Mouse (Mus musculus): Measurements from ENCODE around the gene Cdc37. TPM values are rescaled to one million over a fixed set of nuclear protein-coding genes. Genes with fewer than 3 reads are reported as not detected.

The Cdc37 gene
- polyA plus RNA-seq, 1 experiment from 2014 or later: 279 TPM

DNA sequence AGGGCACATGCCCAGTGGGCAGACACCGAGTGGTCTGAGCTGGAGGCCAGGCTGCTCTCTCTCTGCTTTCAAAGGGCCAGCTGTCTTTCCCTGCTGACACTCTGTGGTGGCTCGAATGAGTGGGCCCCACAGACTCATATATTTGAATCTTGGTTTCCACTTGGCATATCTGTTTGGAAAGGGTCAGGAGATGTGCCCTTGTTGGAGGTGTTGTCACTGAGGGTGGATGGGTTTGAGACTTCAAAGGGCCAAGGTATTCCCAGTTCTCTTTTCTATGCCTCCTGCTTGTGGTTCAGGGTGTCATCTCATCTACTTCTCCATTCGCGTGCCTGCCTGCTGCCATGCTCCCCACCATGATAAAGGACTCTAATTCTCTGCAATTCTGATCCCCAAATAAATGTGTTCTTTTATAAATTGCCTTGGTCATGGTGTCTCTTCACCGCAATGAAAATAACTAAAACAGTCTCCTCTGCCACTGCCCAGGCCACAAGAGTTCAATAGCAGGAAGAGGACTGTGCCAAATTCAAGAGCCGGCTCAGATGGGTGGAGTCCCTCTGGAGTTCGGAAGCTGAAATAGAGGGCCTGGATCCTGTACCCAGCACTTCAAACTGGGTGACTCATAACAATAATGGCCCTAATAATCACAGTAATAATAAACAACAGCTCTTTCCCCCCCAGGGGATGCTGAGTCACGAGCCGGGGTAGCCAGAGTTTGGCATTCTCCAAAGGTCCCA lies 15.0 kb downstream of the Cdc37 start:
- Histone ChIP-seq H3K4me1 (ENCODE audit: control insufficient read depth, insufficient read depth, low read length) (peaks cover 19% of the 10 kb centered on the region), H3K9ac (ENCODE audit: low read length) (no peak overlapping the region), H3K27ac (ENCODE audit: low read length) (peak overlapping the region; percentile 7; the same call in 1 of the 2 replicates), H3K9me3 (replicated peaks; ENCODE audit: control insufficient read depth, low read length) (no peaks in the 10 kb centered on the region), H3K27me3 (ENCODE audit: control insufficient read depth, insufficient read depth, low read length) (no peaks in the 10 kb centered on the region), H3K4me2 (ENCODE audit: low read depth, low read length) (no peak overlapping the region), H3K4me3 (ENCODE audit: low read length) (no peak overlapping the region), H3K36me3 (ENCODE audit: control insufficient read depth, insufficient read depth) (peaks cover 4% of the 10 kb centered on the region)
- no peak for ATAC-seq (replicated peaks; ENCODE audit: extremely low read depth, insufficient read depth, low FRiP score)
- WGBS: 52% methylated on average over 9 of the region's 9 CpGs

DNA sequence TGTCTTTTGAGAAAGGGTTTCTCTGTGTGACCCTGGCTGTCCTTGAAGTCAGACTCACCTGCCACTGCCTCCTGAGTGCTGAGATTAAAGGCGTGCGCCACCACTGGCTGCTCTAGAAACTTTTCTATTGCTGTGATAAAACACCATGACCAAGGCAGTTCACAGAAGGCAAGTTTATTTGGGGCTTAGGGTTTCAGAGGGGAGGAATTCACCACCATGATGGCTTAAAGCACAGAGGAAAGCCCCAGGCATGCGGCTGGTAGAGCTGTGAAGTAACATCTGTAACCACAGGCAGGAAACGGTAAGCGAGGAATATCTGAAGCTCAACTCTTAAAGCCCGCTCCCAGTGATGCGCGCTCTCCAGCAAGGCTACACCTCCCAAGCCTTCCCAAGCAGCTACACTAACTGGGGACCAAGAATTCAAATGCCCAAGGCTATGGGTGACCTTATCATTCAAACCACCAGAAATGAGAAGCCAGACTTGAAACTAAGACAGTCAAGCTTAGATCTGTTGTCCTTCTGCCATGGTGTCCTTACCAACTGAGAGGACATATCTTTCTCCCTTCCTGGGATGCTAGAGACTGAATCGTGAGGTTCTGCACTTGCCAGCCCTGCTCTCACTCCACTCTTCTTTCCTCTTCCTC lies 16.6 kb downstream of the Cdc37 start:
- Histone ChIP-seq H3K27ac (ENCODE audit: low read length) (no peak overlapping the region), H3K4me3 (ENCODE audit: low read length) (no peak overlapping the region), H3K4me2 (ENCODE audit: low read depth, low read length) (no peak overlapping the region), H3K9ac (ENCODE audit: low read length) (no peak overlapping the region), H3K27me3 (ENCODE audit: control insufficient read depth, insufficient read depth, low read length) (no peaks in the 10 kb centered on the region), H3K4me1 (ENCODE audit: control insufficient read depth, insufficient read depth, low read length) (peaks cover 19% of the 10 kb centered on the region), H3K9me3 (replicated peaks; ENCODE audit: control insufficient read depth, low read length) (no peaks in the 10 kb centered on the region), H3K36me3 (ENCODE audit: control insufficient read depth, insufficient read depth) (no peaks in the 10 kb centered on the region)
- no peak for ATAC-seq (replicated peaks; ENCODE audit: extremely low read depth, insufficient read depth, low FRiP score)
- 72% methylated on average over 9 of the region's 9 CpGs for WGBS

- Histone ChIP-seq H3K4me2 (ENCODE audit: low read depth, low read length) (no peak overlapping the region), H3K27me3 (ENCODE audit: control insufficient read depth, insufficient read depth, low read length) (no peaks in the 10 kb centered on the region), H3K36me3 (ENCODE audit: control insufficient read depth, insufficient read depth) (peaks cover 4% of the 10 kb centered on the region; the same call in 1 of the 2 replicates), H3K9me3 (replicated peaks; ENCODE audit: control insufficient read depth, low read length) (no peaks in the 10 kb centered on the region), H3K4me1 (ENCODE audit: control insufficient read depth, insufficient read depth, low read length) (peaks cover 19% of the 10 kb centered on the region), H3K27ac (ENCODE audit: low read length) (no peak overlapping the region), H3K4me3 (ENCODE audit: low read length) (no peak overlapping the region), H3K9ac (ENCODE audit: low read length) (no peak overlapping the region)
- WGBS: 75% methylated on average over 12 of the region's 12 CpGs
- no peak for ATAC-seq (replicated peaks; ENCODE audit: extremely low read depth, insufficient read depth, low FRiP score)
Measured at GRCm38 (mm10) chr9:21132102-21132775, 17.5 kb downstream of the Cdc37 start.

GRCm38 (mm10) chr9:21131059-21131956 lies 18.5 kb downstream of the Cdc37 start, which contains the start of gene Tyk2:
Gene Tyk2 (minus strand): TSS chr9:21131243.
- peaks cover 8% of the 10 kb centered on the region; the same call in 1 of the 2 replicates for H3K36me3 ChIP-seq (ENCODE audit: control insufficient read depth, insufficient read depth)
- H3K4me2 ChIP-seq (ENCODE audit: low read depth, low read length): peak within 1 kb of the TSS; percentile 81
- peaks cover 21% of the 10 kb centered on the region for H3K4me1 ChIP-seq (ENCODE audit: control insufficient read depth, insufficient read depth, low read length)
- H3K9me3 ChIP-seq (replicated peaks; ENCODE audit: control insufficient read depth, low read length): no peaks in the 10 kb centered on the region
- peak; percentile 90 for ATAC-seq (replicated peaks; ENCODE audit: extremely low read depth, insufficient read depth, low FRiP score)
- peak within 1 kb of the TSS; percentile 82 for H3K9ac ChIP-seq (ENCODE audit: low read length)
- peak within 1 kb of the TSS; percentile 64 for H3K4me3 ChIP-seq (ENCODE audit: low read length)
- no peaks in the 10 kb centered on the region for H3K27me3 ChIP-seq (ENCODE audit: control insufficient read depth, insufficient read depth, low read length)
- H3K27ac ChIP-seq (ENCODE audit: low read length): peak within 1 kb of the TSS; percentile 74
- WGBS: 5% methylated on average over 37 of the region's 37 CpGs

- 17% methylated on average over 2 of the region's 2 CpGs for WGBS
- ATAC-seq (replicated peaks; ENCODE audit: extremely low read depth, insufficient read depth, low FRiP score): peak; percentile 69
- 0 out of 2 replicates have a peak overlapping the region, but pooled peaks have one; percentile 10 for H3K4me2 ChIP-seq (ENCODE audit: low read depth, low read length)
Measured at GRCm38 (mm10) chr9:21126259-21126627, 23.5 kb downstream of the Cdc37 start.

GRCm38 (mm10) chr9:21125502-21126258 lies 24.1 kb downstream of the Cdc37 start:
- H3K4me2 ChIP-seq (ENCODE audit: low read depth, low read length): 0 out of 2 replicates have a peak overlapping the region, but pooled peaks have one; percentile 10

More at GRCm38 (mm10) chr9:21126259-21126627, 23.5 kb downstream of the Cdc37 start:
- H3K27me3 ChIP-seq (ENCODE audit: control insufficient read depth, insufficient read depth, low read length): no peaks in the 10 kb centered on the region
- H3K4me3 ChIP-seq (ENCODE audit: low read length): no peak overlapping the region
- peak overlapping the region; percentile 87 for H3K27ac ChIP-seq (ENCODE audit: low read length)
- H3K9me3 ChIP-seq (replicated peaks; ENCODE audit: control insufficient read depth, low read length): no peaks in the 10 kb centered on the region
- peak overlapping the region; percentile 11; the same call in 1 of the 2 replicates for H3K9ac ChIP-seq (ENCODE audit: low read length)
- peaks cover 24% of the 10 kb centered on the region for H3K36me3 ChIP-seq (ENCODE audit: control insufficient read depth, insufficient read depth)
- peaks cover 20% of the 10 kb centered on the region for H3K4me1 ChIP-seq (ENCODE audit: control insufficient read depth, insufficient read depth, low read length)

GRCm38 (mm10) chr9:21124837-21125236 lies 24.9 kb downstream of the Cdc37 start:
- Histone ChIP-seq H3K36me3 (ENCODE audit: control insufficient read depth, insufficient read depth) (peaks cover 29% of the 10 kb centered on the region), H3K9me3 (replicated peaks; ENCODE audit: control insufficient read depth, low read length) (no peaks in the 10 kb centered on the region), H3K9ac (ENCODE audit: low read length) (no peak overlapping the region), H3K27me3 (ENCODE audit: control insufficient read depth, insufficient read depth, low read length) (no peaks in the 10 kb centered on the region), H3K4me2 (ENCODE audit: low read depth, low read length) (no peak overlapping the region), H3K27ac (ENCODE audit: low read length) (no peak overlapping the region), H3K4me1 (ENCODE audit: control insufficient read depth, insufficient read depth, low read length) (peaks cover 14% of the 10 kb centered on the region), H3K4me3 (ENCODE audit: low read length) (no peak overlapping the region)
- ATAC-seq (replicated peaks; ENCODE audit: extremely low read depth, insufficient read depth, low FRiP score): no peak
- WGBS: 84% methylated on average over 5 of the region's 5 CpGs

More at GRCm38 (mm10) chr9:21125502-21126258, 24.1 kb downstream of the Cdc37 start:
- no peak for ATAC-seq (replicated peaks; ENCODE audit: extremely low read depth, insufficient read depth, low FRiP score)
- Histone ChIP-seq H3K9ac (ENCODE audit: low read length) (0 out of 2 replicates have a peak overlapping the region, but pooled peaks have one; percentile 34), H3K9me3 (replicated peaks; ENCODE audit: control insufficient read depth, low read length) (no peaks in the 10 kb centered on the region), H3K27ac (ENCODE audit: low read length) (peak overlapping the region; percentile 87), H3K4me3 (ENCODE audit: low read length) (no peak overlapping the region), H3K27me3 (ENCODE audit: control insufficient read depth, insufficient read depth, low read length) (no peaks in the 10 kb centered on the region), H3K4me1 (ENCODE audit: control insufficient read depth, insufficient read depth, low read length) (peaks cover 20% of the 10 kb centered on the region), H3K36me3 (ENCODE audit: control insufficient read depth, insufficient read depth) (peaks cover 24% of the 10 kb centered on the region)
- 70% methylated on average over 9 of the region's 9 CpGs for WGBS

DNA sequence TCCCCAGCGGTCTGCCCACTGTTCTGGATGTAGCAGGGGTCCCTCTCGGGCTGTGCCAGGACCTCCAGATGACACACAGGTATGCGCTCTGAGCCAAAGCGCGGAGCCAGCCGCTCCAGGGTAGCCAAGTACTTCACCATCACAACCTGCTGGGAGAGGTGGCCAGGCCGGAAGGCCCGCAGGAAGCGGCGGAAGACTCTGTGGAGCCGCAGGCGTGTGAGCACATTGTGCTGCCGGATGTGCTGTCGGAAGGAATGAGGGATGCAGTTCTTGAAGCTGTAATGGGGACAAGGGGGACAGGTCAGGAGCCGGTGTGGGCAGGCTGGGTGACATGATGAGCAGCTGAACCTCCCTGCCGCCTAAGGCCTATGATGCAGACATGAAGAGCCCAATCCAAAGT lies 28.3 kb downstream of the Cdc37 start:
- Histone ChIP-seq H3K9me3 (replicated peaks; ENCODE audit: control insufficient read depth, low read length) (no peaks in the 10 kb centered on the region), H3K4me2 (ENCODE audit: low read depth, low read length) (no peak overlapping the region), H3K9ac (ENCODE audit: low read length) (no peak overlapping the region), H3K27me3 (ENCODE audit: control insufficient read depth, insufficient read depth, low read length) (no peaks in the 10 kb centered on the region), H3K4me3 (ENCODE audit: low read length) (no peak overlapping the region), H3K4me1 (ENCODE audit: control insufficient read depth, insufficient read depth, low read length) (peaks cover 10% of the 10 kb centered on the region), H3K27ac (ENCODE audit: low read length) (no peak overlapping the region), H3K36me3 (ENCODE audit: control insufficient read depth, insufficient read depth) (peaks cover 26% of the 10 kb centered on the region)
- ATAC-seq (replicated peaks; ENCODE audit: extremely low read depth, insufficient read depth, low FRiP score): no peak
- WGBS: 88% methylated on average over 16 of the region's 16 CpGs
